Mouse (Mus musculus): ENCODE data around the gene Tc2n. TPM values are rescaled to one million over a fixed set of nuclear protein-coding genes. Genes with fewer than 3 reads are reported as not detected.

Gene Tc2n
- total RNA-seq, 4 experiments from 2014 or later = 0.10 to 0.36 (median 0.23) TPM

Other genes with a start within 250 kb of the Tc2n start
- 10 to 100 TPM in 2 of 4 experiments, 1 to 10 TPM in 2; 7.9 to 13.3 (median 10.9) TPM for gene Fbln5, start 100.5 kb upstream of the Tc2n start, total RNA-seq (2022)
- gene Trip11, start 194.7 kb upstream of the Tc2n start, total RNA-seq (2022) = 10 to 100 TPM; 22.1 to 26.8 (median 23.4) TPM
- 1 to 10 TPM; 3.0 to 6.7 (median 5.2) TPM for gene Atxn3, start 239.7 kb upstream of the Tc2n start, total RNA-seq (2022)